Mouse (Mus musculus) cerebellum, postnatal 4 days (tissue): Measurements from ENCODE around the gene Egln3.

Experiments
- DNase-seq, 2 experiments: peaks; one replicate each; pipeline ENCODE4 v3.0.0; 2022; ENCODE audit warnings: low spot score in 2 of 2, mixed read lengths in 1 of 2

Egln3 gene

DNA sequence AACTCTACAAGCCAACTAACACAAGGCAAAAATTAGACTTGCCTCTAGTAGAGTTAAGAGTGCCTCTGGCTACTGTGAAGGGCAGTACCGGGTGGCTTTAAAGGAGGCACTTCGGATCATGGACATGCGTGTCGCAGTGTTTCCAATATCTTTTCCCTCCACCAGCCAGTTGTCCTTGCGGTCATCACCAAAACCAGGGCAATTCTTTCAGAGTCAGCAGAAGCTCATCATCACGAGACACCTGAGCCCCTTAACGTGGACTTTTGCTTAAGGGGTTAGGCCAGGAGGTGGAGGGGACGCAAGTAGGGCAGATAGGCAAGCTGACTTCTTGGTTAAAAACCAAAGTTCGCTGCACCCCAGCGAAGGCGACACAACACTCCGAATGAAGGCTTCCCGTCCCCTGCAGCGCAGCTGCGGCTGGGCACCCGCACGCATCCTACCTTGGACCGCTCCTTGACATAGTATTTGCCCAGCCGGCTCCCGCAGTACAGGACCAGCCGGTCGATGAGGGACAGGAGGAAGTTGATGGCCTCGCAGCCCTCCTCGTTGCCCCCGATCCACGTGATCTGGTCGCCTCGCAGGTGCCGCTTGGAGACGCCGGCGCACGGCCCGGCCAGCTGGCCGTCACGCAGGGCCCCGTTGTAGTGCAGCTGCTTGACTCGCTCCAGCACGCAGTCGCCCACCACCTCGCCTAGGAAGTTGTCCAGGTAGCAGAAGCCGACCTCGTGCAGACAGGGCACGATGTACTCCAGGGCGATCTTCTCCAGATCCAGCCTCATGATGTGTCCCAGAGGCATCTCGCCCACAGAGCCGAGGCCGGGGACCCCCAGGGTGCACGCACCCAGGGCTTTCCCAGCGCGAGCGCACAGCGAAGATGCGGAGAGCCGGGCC lies 650 bp downstream of the Egln3 start:
- DNase-seq = peak in 1 of 2 experiments; percentile 32

GRCm38 (mm10) chr12:54202276-54202675 lies 1.4 kb downstream of the Egln3 start:
- DNase-seq = no peak

DNA sequence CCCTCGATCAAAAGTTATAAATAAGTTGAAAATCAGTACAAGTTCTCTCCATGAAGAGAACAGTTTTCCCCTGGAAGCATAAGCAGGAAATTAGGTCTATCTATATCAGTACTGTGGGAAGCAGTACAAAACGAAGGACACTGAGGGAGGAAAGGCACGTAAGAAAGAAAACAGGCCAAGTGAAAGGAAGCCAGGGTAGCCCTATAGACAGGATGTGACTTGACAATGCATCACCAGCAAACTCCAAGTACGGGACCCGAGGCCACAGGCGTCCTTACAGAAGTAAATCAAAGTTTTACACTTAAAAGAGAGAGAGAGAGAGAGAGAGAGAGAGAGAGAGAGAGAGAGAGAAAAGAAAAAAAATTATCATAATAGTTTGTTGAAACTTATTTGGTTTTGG lies 2.8 kb downstream of the Egln3 start:
- no peak for DNase-seq

DNA sequence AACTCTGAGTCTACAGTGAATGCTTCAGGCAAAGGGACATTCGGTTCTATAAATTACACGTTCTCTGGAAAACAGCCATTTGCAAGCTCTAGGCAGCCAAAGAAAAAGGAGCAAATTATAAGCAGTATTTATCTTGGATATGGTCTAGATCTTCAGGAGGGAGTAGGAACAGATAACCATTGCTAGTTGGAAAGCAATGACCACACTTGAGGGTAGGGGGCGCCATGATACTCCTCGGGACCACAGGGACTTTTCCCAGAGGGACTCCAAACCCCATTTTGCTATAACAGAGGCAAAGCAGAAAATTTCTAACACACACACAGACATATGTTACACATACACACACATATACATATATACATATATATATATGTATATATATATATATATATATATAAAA lies 3.5 kb downstream of the Egln3 start:
- peak in 1 of 2 experiments; percentile 30 for DNase-seq

GRCm38 (mm10) chr12:54198282-54198918 lies 5.3 kb downstream of the Egln3 start:
- no peak for DNase-seq

- DNase-seq = no peak
Observed at GRCm38 (mm10) chr12:54197849-54198248, 5.8 kb downstream of the Egln3 start.

GRCm38 (mm10) chr12:54197301-54197782 lies 6.3 kb downstream of the Egln3 start:
- peak in 1 of 2 experiments; percentile 54 for DNase-seq

DNA sequence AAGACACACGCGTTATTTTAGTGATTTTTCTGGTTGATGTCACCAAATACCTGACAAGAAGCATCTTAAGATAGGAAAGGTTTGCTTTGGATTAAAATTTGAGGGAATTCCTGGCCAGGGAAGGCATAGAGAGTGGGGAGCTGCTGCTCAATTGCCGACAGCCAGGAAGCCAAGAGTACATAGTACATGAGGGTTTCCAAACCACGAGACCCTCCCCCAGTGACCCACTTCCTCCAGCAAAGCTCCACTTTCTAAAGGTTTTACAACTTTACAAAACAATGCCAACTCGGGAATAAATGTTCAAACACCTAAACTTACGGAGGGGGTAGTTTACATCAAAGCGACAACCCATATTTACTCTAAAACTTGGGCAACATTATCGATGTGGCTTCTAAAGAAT lies 6.8 kb downstream of the Egln3 start:
- DNase-seq = no peak

DNA sequence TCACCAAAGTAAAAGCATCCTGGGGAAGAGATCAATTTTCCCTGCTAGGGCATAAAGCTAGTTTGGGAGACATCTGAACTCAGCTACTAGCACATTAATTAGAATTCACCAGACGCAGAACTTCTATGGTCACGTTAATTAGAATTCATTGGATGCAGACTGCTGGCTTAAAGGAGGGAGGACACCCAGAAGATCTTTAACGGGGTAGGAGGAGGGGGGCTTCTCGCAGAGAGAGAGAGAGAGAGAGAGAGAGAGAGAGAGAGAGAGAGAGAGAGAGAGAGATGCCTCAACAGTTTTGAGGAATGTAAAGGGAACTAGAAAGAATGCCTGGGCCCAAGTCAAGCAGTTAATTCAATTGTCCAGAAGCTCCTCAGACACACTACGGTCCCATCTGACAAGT lies 9.5 kb downstream of the Egln3 start:
- no peak for DNase-seq

GRCm38 (mm10) chr12:54192305-54192661 lies 11.4 kb downstream of the Egln3 start:
- DNase-seq = no peak

DNA sequence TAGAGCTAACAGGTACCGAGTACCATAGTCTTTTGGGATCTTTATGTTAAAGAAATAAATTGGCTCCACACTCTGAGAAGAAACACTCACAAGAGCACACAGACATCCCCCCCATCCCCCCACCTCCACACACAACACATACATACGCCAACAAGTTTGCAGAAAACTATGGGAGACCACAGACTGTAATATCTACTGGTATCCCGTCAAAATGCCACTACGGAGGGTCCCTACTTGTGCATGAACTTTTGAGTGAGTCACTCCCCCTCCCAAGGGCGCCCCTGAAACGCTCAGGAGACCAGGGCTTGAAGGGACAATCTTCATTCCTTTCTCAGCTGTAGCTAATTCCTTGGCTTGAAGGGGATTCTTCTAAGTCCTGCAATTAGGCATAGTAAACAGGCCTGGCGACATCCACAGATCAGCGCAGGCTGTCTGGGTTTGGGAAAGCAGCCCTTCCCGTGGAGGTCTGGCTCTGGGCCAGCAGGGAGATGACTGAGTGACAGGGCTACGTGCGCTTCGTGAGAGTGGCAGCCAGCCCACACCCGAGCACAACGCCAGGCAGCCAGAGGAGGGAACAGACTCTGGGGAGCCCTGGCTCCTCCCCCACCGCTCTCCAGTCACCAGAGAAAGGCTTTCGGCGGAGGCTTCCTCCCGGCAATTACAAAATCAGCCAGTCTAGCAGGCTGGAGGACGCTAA lies 11.9 kb downstream of the Egln3 start:
- DNase-seq = peak; percentile 81 to 92

DNA sequence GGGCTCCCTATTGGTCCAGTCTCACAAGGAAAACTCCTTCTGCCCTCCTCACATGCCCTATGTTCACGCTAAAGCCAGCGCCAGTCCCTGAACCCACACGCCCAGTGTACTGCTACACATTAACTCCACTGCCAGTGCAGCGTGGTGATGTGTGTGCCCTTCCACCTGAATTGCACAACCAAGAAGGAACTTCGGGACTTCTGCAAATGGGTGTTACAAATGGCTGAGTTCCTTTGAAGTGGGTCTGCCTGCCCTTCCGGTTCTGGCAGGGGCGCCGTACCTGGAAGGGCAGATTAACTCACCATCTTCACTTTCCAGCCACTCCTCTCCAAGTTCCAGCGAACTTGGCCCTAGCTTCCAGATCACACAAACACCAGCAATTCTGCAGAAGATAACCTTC lies 12.5 kb downstream of the Egln3 start:
- no peak for DNase-seq

- DNase-seq = peak in 1 of 2 experiments; percentile 26
Observed at GRCm38 (mm10) chr12:54187812-54188600, 15.7 kb downstream of the Egln3 start.

GRCm38 (mm10) chr12:54186926-54187623 lies 16.6 kb downstream of the Egln3 start:
- no peak for DNase-seq

- no peak for DNase-seq
Observed at GRCm38 (mm10) chr12:54184264-54184663, 19.4 kb downstream of the Egln3 start.

- no peak for DNase-seq
Observed at GRCm38 (mm10) chr12:54178323-54178722, 25.3 kb downstream of the Egln3 start.

DNA sequence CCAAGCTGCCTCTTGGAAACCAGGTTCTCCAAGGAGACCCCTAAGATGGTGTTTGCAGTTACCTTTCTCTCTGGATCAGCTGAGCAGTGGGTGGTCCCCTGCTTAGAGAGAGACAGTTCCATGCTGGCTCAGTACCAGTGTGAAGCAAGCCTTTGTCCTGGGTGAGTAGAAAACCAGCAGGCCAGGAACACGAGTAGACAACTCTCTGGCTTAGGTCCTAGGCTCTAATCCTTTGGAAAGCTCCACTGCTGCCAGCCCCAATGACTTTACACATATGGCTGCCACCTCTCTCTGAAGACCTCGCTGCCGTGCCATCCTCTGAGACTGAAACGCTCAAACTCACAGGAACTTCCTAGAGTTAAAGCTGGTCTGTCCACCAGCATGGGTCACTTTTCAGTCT lies 34.9 kb downstream of the Egln3 start:
- DNase-seq = no peak

- no peak for DNase-seq
Observed at GRCm38 (mm10) chr12:54167737-54168136, 35.9 kb downstream of the Egln3 start.

DNA sequence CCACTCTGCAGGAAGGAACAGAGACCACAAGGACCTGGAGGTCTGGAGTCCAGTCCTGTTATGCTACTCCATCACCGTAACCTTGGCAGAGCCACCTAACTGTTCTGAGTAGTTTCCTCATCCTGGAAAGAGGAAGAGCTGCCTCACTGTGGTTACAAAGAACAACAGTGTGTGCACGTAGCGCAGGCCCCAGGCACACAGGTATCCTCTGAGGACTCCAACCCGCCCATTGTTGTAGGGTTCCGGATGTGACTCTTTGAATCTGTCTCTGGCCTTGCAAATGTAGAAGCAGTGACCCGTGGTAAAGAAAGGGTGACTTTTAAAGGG lies 39.0 kb downstream of the Egln3 start:
- DNase-seq = no peak

DNA sequence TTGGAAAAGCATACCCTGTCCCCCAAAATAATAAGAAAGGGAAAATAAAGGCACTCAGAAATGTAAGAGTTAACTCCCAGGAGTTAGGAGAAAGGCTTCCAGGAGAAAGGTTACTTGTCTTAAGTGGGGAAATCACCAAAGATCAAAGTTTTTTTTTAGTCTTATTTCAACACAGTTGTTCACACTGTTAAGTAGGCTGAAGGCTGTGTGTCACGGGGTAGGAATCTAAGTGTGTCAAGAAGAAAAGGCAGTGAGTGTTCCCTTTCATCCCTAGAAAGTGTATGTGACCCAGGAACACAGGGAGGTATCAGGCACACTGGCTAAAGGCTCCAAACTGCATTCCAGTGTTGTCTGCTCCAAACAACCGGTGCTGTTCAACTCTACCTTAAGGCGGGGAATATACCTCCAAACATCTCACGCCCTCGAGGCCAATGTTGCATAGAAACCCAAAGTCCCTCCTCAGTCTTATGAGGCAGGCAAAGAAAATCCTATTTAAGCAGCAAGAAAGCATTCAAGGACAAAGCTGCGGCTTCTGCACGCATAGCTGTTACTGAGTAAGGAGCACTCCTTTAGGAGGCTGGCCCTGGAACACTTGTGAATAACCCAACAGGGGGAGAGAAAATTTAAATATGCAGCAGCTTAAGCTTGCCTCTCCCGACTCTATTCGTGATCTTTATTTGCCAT lies 39.5 kb downstream of the Egln3 start:
- no peak for DNase-seq

- DNase-seq = no peak
Observed at GRCm38 (mm10) chr12:54163166-54163565, 40.5 kb downstream of the Egln3 start.
